Mouse (Mus musculus) myocyte (in vitro differentiated cells): ENCODE measurements at regions not wholly inside any gene's neighbourhood (a gene's known extent, or its start where the extent isn't known, plus 50 kb on each side); places are given as distances from the start of the nearest gene placed in this dataset.

Experiments
- H3K27me3 ChIP-seq: one replicate; pipeline ENCODE4 v1.6.1; 2011; ENCODE audit not compliant: control insufficient read depth, insufficient read depth, insufficient read length
- H3K36me3 ChIP-seq: one replicate; pipeline ENCODE4 v1.6.1; 2011; ENCODE audit not compliant: control insufficient read depth, insufficient read depth
- H3K4me2 ChIP-seq: one replicate; pipeline ENCODE4 v1.6.1; 2011; ENCODE audit warnings: low read depth, control low read depth
- H3K4me3 ChIP-seq: one replicate; pipeline ENCODE4 v1.5.1; 2011; ENCODE audit warnings: mild to moderate bottlenecking, control low read depth, moderate library complexity
- H3K79me2 ChIP-seq: one replicate; pipeline ENCODE4 v1.6.1; 2011; ENCODE audit not compliant: control insufficient read depth, insufficient read depth
- H3ac ChIP-seq: one replicate; pipeline ENCODE4 v1.6.1; 2011; ENCODE audit not compliant: control insufficient read depth, insufficient read length
- CEBPB ChIP-seq: IDR thresholded peaks from 2 replicates; pipeline ENCODE4 v1.6.1; 2011; ENCODE audit warnings: mild to moderate bottlenecking, moderate library complexity; ENCODE audit not compliant: poor library complexity, insufficient read depth, severe bottlenecking
- E2F4 ChIP-seq: IDR thresholded peaks from one replicate; pipeline ENCODE4 v1.6.1; 2011; ENCODE audit warnings: mild to moderate bottlenecking, control low read depth, moderate library complexity; ENCODE audit not compliant: insufficient read depth
- MAX ChIP-seq: IDR thresholded peaks from one replicate; pipeline ENCODE4 v1.6.1; 2011; ENCODE audit warnings: low read depth, mild to moderate bottlenecking, control low read depth
- MYOD1 ChIP-seq, 3 experiments: IDR thresholded peaks; one replicate each; pipeline ENCODE4 v1.6.1; 2011; ENCODE audit warnings: control low read depth in 2 of 3, low read depth in 2 of 3, mild to moderate bottlenecking in 2 of 3, moderate library complexity in 1 of 3; ENCODE audit not compliant: insufficient read length in 2 of 3, control insufficient read depth in 1 of 3
- MYOG ChIP-seq, 3 experiments: IDR thresholded peaks; one replicate each; pipeline ENCODE4 v1.6.1; 2011; ENCODE audit warnings: control low read depth in 2 of 3, low read depth in 2 of 3, mild to moderate bottlenecking in 2 of 3; ENCODE audit not compliant: insufficient read length in 2 of 3, control insufficient read depth in 1 of 3, insufficient read depth in 1 of 3
- POLR2A ChIP-seq: IDR thresholded peaks from one replicate; pipeline ENCODE4 v1.6.1; 2011; ENCODE audit warnings: low read depth, mild to moderate bottlenecking, control low read depth, moderate library complexity; ENCODE audit not compliant: insufficient read length
- POLR2AphosphoS2 ChIP-seq: IDR thresholded peaks from one replicate; pipeline ENCODE4 v1.6.1; 2011; ENCODE audit warnings: low read depth, control low read depth; ENCODE audit not compliant: insufficient read length
- REST ChIP-seq: IDR thresholded peaks from one replicate; pipeline ENCODE4 v1.6.1; 2011; ENCODE audit warnings: mild to moderate bottlenecking, control low read depth, moderate library complexity; ENCODE audit not compliant: insufficient read depth, insufficient read length
- SRF ChIP-seq: IDR thresholded peaks from one replicate; pipeline ENCODE4 v1.6.1; 2011; ENCODE audit warnings: low read depth; ENCODE audit not compliant: control insufficient read depth, insufficient read length
- TCF12 ChIP-seq: IDR thresholded peaks from one replicate; pipeline ENCODE4 v1.6.1; 2011; ENCODE audit warnings: mild to moderate bottlenecking, control low read depth; ENCODE audit not compliant: poor library complexity, insufficient read depth, severe bottlenecking
- TCF3 ChIP-seq: IDR thresholded peaks from one replicate; pipeline ENCODE4 v1.6.1; 2011; ENCODE audit warnings: low read depth, control low read depth; ENCODE audit not compliant: insufficient read length
- USF1 ChIP-seq: IDR thresholded peaks from one replicate; pipeline ENCODE4 v1.6.1; 2011; ENCODE audit warnings: low read depth, mild to moderate bottlenecking, control low read depth, moderate library complexity

- Histone ChIP-seq H3K4me3 (no peak overlapping the region), H3K27me3 (no peaks in the 10 kb centered on the region), H3ac (no peak overlapping the region), H3K4me2 (no peak overlapping the region), H3K79me2 (no peaks in the 10 kb centered on the region), H3K36me3 (no peaks in the 10 kb centered on the region)
- TF ChIP-seq TCF3 (no peak), MAX (no peak), CEBPB (no peak), SRF (no peak), REST (no peak), POLR2A (no peak), POLR2AphosphoS2 (no peak), MYOG (IDR thresholded peaks at IDR 0.05; ENCODE audit: control insufficient read depth in 1 of 3, insufficient read depth in 1 of 3, insufficient read length in 2 of 3, low read depth in 2 of 3) (no peak), USF1 (no peak), TCF12 (no peak), E2F4 (no peak), MYOD1 (IDR thresholded peaks at IDR 0.05; ENCODE audit: control insufficient read depth in 1 of 3, insufficient read length in 2 of 3, low read depth in 2 of 3) (no peak)
Observed at GRCm38 (mm10) chr3:147252812-147253211, 400.6 kb downstream of the Ttll7 start.

GRCm38 (mm10) chr3:147254454-147254853 is 402.3 kb downstream of the Ttll7 start:
- Histone ChIP-seq H3K79me2 (no peaks in the 10 kb centered on the region), H3K36me3 (no peaks in the 10 kb centered on the region), H3ac (no peak overlapping the region), H3K4me2 (no peak overlapping the region), H3K27me3 (no peaks in the 10 kb centered on the region), H3K4me3 (no peak overlapping the region)
- TF ChIP-seq MYOG (IDR thresholded peaks at IDR 0.05; ENCODE audit: control insufficient read depth in 1 of 3, insufficient read depth in 1 of 3, insufficient read length in 2 of 3, low read depth in 2 of 3) (no peak), REST (no peak), MAX (no peak), POLR2AphosphoS2 (no peak), CEBPB (no peak), POLR2A (no peak), E2F4 (no peak), USF1 (no peak), MYOD1 (IDR thresholded peaks at IDR 0.05; ENCODE audit: control insufficient read depth in 1 of 3, insufficient read length in 2 of 3, low read depth in 2 of 3) (no peak), TCF3 (no peak)

- no peak for TF ChIP-seq POLR2A
- no peak for TF ChIP-seq CEBPB
- no peak for TF ChIP-seq TCF12
- no peak for TF ChIP-seq MAX
- no peak for TF ChIP-seq MYOD1 (IDR thresholded peaks at IDR 0.05; ENCODE audit: control insufficient read depth in 1 of 3, insufficient read length in 2 of 3, low read depth in 2 of 3)
- H3K4me2 ChIP-seq = no peak overlapping the region
- no peaks in the 10 kb centered on the region for H3K27me3 ChIP-seq
- no peaks in the 10 kb centered on the region for H3K79me2 ChIP-seq
- H3ac ChIP-seq = no peak overlapping the region
- no peak overlapping the region for H3K4me3 ChIP-seq
- no peaks in the 10 kb centered on the region for H3K36me3 ChIP-seq
Observed at GRCm38 (mm10) chr3:147260958-147261595, 408.9 kb downstream of the Ttll7 start.

GRCm38 (mm10) chr3:147266556-147266955 is 414.4 kb downstream of the Ttll7 start:
- Histone ChIP-seq H3ac (no peak overlapping the region), H3K4me2 (no peak overlapping the region), H3K4me3 (no peak overlapping the region), H3K27me3 (no peaks in the 10 kb centered on the region), H3K36me3 (no peaks in the 10 kb centered on the region), H3K79me2 (no peaks in the 10 kb centered on the region)
- TF ChIP-seq TCF3 (no peak), TCF12 (no peak), REST (no peak), POLR2AphosphoS2 (no peak), SRF (no peak), POLR2A (no peak), CEBPB (no peak), USF1 (no peak), MYOG (IDR thresholded peaks at IDR 0.05; ENCODE audit: control insufficient read depth in 1 of 3, insufficient read depth in 1 of 3, insufficient read length in 2 of 3, low read depth in 2 of 3) (no peak), E2F4 (no peak)

GRCm38 (mm10) chr3:147273446-147273845 is 421.3 kb downstream of the Ttll7 start:
- H3K4me3 ChIP-seq = no peak overlapping the region
- H3ac ChIP-seq = no peak overlapping the region
- H3K4me2 ChIP-seq = no peak overlapping the region
- H3K79me2 ChIP-seq = no peaks in the 10 kb centered on the region
- no peak for TF ChIP-seq TCF3
- TF ChIP-seq MAX = no peak
- TF ChIP-seq TCF12 = no peak
- no peak for TF ChIP-seq E2F4
- TF ChIP-seq MYOD1 (IDR thresholded peaks at IDR 0.05; ENCODE audit: control insufficient read depth in 1 of 3, insufficient read length in 2 of 3, low read depth in 2 of 3) = no peak
- no peak for TF ChIP-seq POLR2AphosphoS2
- no peak for TF ChIP-seq REST
- no peak for TF ChIP-seq USF1
- no peak for TF ChIP-seq POLR2A
- TF ChIP-seq SRF = no peak
- no peak for TF ChIP-seq CEBPB
- TF ChIP-seq MYOG (IDR thresholded peaks at IDR 0.05; ENCODE audit: control insufficient read depth in 1 of 3, insufficient read depth in 1 of 3, insufficient read length in 2 of 3, low read depth in 2 of 3) = no peak
- no peaks in the 10 kb centered on the region for H3K27me3 ChIP-seq
- no peaks in the 10 kb centered on the region for H3K36me3 ChIP-seq
